Mouse (Mus musculus): Measurements from ENCODE around the gene Hsd17b14. TPM values are rescaled to one million over a fixed set of nuclear protein-coding genes. Genes with fewer than 3 reads are reported as not detected.
A peak's percentile ranks its signal among the peaks of the same experiment; 100 is the strongest.
"Not testable (repeated sequence)": the region's sequence is repeated elsewhere in the genome, so short reads cannot be mapped to it uniquely, and the experiment has no call there.

Gene Hsd17b14
- polyA plus RNA-seq, 1 experiment from 2014 or later = 1.1 TPM

DNA sequence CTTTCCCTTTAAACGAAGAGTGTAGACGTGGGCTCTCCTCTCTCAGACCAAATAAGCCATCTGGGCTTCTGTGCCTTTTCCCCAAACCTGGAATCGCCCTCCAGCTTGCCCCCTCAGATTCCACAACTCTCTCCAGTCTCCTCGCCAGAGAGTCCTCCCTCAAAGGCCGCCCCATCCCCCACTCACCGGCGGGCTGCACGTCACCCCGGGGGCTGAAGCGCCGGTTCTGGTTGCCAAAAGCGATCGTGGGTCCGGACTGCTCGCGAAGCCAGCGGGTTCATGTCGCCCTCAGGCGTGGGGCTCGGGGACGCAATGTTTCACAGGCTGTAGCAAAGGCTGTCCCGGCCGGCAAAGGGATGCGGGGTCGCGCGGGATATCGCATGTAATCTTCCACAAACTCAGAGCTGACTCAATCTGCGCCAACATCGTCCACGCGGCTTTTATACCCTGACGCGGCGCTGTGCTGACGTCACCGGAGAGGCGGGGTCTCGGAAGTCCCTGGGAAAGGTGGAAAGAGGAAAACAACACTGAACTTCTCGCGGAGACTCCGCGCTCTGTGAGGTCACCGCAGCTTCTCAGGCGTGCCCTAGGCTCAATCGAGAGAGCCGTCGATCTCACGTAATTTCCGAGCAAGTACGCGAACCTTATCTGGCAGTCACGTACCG lies 28.8 kb upstream of the Hsd17b14 start, which contains the start of the genes Ppp1r15a and Plekha4:
Gene Ppp1r15a (minus strand): TSS at position 460 of the 665 bp plus-strand sequence.
Gene Plekha4 (plus strand): TSS at position 522 of the 665 bp plus-strand sequence.
- DNase-seq (ENCODE audit: low spot score) (peak; percentile 95), ATAC-seq (ENCODE audit: insufficient read depth, low FRiP score, low TSS enrichment) (peak; percentile 75)
- peak within 1 kb of the TSS; percentile 60 for H3K27ac ChIP-seq (ENCODE audit: low read depth, low read length)
- no peaks in the 10 kb centered on the region for H3K27me3 ChIP-seq (ENCODE audit: control insufficient read depth, insufficient read depth, low read length)
- H3K4me1 ChIP-seq (ENCODE audit: control insufficient read depth, insufficient read depth, low read length) = peaks cover 7% of the 10 kb centered on the region
- WGBS = under 1% methylated on average over 54 of the region's 54 CpGs
- H3K9me3 ChIP-seq (ENCODE audit: control insufficient read depth, low read length) = no peaks in the 10 kb centered on the region
- H3K4me2 ChIP-seq (ENCODE audit: low read depth) = peak within 1 kb of the TSS; percentile 65
- H3K36me3 ChIP-seq (ENCODE audit: control insufficient read depth, insufficient read depth, low read length) = peaks cover 2% of the 10 kb centered on the region
- H3K4me3 ChIP-seq (ENCODE audit: low read depth, low read length) = peak within 1 kb of the TSS; percentile 63
- H3K9ac ChIP-seq (ENCODE audit: low read length) = peak within 1 kb of the TSS; percentile 83

DNA sequence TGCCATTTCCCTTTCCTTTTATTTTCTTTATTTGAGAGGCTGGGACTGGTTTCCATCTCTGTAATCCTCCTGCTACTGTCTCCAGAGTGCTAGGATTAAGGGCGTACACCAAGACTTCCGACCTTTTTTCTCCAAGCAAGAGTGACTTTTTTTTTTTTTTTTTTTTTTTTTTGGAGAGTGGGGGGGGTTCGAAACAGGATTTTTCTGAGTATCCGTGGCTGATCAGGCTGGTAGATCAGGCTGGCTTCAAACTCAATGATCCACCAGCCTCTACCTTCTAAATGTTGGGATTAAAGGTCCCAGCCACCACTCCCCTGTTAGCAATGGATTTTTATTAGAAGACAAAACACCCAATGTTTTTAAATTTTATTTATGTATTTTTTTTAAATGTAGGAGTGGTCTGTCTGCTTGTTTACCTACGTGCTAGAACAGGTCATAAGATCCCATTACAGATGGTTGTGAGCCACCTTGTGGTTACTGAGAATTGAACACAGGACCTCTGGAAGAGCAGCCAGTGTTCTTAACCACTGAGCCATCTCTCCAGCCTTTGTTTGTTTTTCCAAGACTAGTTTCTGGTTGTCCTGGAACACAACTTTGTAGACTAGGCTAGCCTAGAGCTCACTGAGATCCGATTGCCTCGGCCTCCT lies 28.1 kb upstream of the Hsd17b14 start:
- H3K9me3 ChIP-seq (ENCODE audit: control insufficient read depth, low read length) = no peaks in the 10 kb centered on the region
- no peaks in the 10 kb centered on the region for H3K27me3 ChIP-seq (ENCODE audit: control insufficient read depth, insufficient read depth, low read length)
- peak overlapping the region; percentile 63 for H3K4me3 ChIP-seq (ENCODE audit: low read depth, low read length)
- H3K4me1 ChIP-seq (ENCODE audit: control insufficient read depth, insufficient read depth, low read length) = peaks cover 7% of the 10 kb centered on the region
- peak overlapping the region; percentile 83 for H3K9ac ChIP-seq (ENCODE audit: low read length)
- H3K27ac ChIP-seq (ENCODE audit: low read depth, low read length) = peak overlapping the region; percentile 60; the same call in 1 of the 2 replicates
- WGBS = 25% methylated on average over 7 of the region's 7 CpGs
- H3K4me2 ChIP-seq (ENCODE audit: low read depth) = peak overlapping the region; percentile 65
- ATAC-seq (ENCODE audit: insufficient read depth, low FRiP score, low TSS enrichment) (no peak), DNase-seq (ENCODE audit: low spot score) (no peak)
- H3K36me3 ChIP-seq (ENCODE audit: control insufficient read depth, insufficient read depth, low read length) = peaks cover 2% of the 10 kb centered on the region

DNA sequence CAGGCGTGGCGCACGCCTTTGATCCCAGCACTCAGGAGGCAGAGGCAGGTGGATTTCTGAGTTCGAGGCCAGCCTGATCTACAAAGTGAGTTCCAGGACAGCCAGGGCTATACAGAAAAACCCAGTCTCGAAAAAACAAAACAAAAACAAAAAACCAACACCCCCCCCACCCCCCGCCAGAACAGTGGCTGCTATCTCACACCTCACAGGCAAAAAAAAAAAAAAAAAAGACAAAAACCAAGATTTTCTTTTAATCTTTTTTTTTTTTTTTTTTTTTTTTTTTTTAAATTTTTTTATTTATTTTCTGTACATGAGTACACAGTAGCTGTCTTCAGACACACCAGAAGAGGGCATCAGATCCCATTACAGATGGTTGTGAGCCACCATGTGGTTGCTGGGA lies 27.5 kb upstream of the Hsd17b14 start:
- H3K4me3 ChIP-seq (ENCODE audit: low read depth, low read length); H3K4me1 ChIP-seq (ENCODE audit: control insufficient read depth, insufficient read depth, low read length); H3K9me3 ChIP-seq (ENCODE audit: control insufficient read depth, low read length); H3K4me2 ChIP-seq (ENCODE audit: low read depth); H3K27ac ChIP-seq (ENCODE audit: low read depth, low read length); H3K36me3 ChIP-seq (ENCODE audit: control insufficient read depth, insufficient read depth, low read length); H3K9ac ChIP-seq (ENCODE audit: low read length); ATAC-seq (ENCODE audit: insufficient read depth, low FRiP score, low TSS enrichment); DNase-seq (ENCODE audit: low spot score); H3K27me3 ChIP-seq (ENCODE audit: control insufficient read depth, insufficient read depth, low read length): not testable (repeated sequence)
- WGBS = 87% methylated on average over 6 of the region's 6 CpGs

DNA sequence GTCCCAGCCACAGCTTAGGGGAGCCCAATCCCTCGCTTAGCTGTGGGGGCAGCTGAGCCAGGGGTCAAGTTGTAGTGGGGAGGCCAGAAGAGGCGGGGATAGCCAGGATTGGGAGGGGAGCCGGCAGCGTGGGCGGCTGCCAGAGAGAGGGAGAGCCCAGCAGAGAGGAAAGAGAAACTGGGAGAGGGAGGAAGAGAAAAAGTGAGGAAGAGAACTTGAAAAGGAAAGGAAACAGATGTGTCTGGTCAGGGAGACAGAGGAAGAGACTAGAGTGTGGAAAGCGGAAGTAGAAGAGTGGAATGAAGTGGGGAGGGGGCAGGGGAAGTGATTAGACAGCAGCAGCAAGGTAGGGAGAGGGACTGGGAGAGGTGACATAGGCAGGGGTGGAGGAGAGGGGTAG lies 25.2 kb upstream of the Hsd17b14 start:
- H3K4me3 ChIP-seq (ENCODE audit: low read depth, low read length) = no peak overlapping the region
- H3K36me3 ChIP-seq (ENCODE audit: control insufficient read depth, insufficient read depth, low read length) = no peaks in the 10 kb centered on the region; the same call in 1 of the 2 replicates
- H3K9me3 ChIP-seq (ENCODE audit: control insufficient read depth, low read length) = no peaks in the 10 kb centered on the region
- H3K27me3 ChIP-seq (ENCODE audit: control insufficient read depth, insufficient read depth, low read length) = no peaks in the 10 kb centered on the region
- H3K4me1 ChIP-seq (ENCODE audit: control insufficient read depth, insufficient read depth, low read length) = peaks cover 7% of the 10 kb centered on the region
- H3K4me2 ChIP-seq (ENCODE audit: low read depth) = no peak overlapping the region
- H3K27ac ChIP-seq (ENCODE audit: low read depth, low read length) = no peak overlapping the region
- DNase-seq (ENCODE audit: low spot score) (no peak), ATAC-seq (ENCODE audit: insufficient read depth, low FRiP score, low TSS enrichment) (no peak)
- 36% methylated on average over 6 of the region's 6 CpGs for WGBS
- no peak overlapping the region for H3K9ac ChIP-seq (ENCODE audit: low read length)

DNA sequence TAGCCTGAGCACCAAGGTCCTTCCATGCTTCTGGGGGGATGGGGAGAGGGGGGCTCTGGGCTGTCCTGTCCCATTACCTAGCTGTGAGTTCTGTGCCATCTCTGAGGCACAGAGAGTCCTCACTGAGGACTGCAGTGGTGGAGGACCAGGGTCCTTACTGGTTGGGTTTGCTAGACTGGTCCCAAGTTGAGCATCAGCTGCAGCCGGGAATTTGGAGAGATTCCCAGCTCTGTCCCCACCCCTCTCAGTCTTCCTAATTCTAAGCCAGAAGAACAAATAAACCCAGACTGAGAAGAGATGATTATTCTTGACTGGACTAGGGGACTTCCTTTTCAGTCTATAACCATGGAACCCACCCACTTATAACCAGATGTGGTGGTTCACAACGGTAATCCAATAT lies 24.1 kb upstream of the Hsd17b14 start:
- WGBS = 80% methylated on average over 2 of the region's 2 CpGs
- H3K4me2 ChIP-seq (ENCODE audit: low read depth) = no peak overlapping the region
- H3K27ac ChIP-seq (ENCODE audit: low read depth, low read length) = no peak overlapping the region

DNA sequence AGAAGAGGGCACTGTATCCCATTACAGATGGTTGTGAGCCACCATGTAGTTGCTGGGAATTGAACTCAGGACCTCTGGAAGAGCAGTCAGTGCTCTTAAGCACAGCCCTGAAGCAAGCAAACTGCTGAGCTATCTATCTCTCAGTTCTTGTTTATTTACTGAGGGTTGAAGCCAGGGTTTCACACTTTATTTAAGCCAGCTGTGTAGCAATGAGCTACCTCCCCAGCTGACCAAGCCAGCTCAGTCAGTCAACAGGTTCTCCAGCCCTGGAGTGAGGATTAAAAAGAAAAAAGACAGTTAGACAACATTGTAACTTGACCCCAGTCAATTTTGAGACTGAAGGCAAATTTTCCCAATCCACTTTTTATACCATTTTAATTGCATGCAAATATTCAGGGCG lies 19.0 kb upstream of the Hsd17b14 start:
- 77% methylated on average over 1 of the region's 1 CpGs for WGBS

More for the DNA sequence above, 24.1 kb upstream of the Hsd17b14 start:
- Histone ChIP-seq H3K4me3 (ENCODE audit: low read depth, low read length) (no peak overlapping the region), H3K36me3 (ENCODE audit: control insufficient read depth, insufficient read depth, low read length) (no peaks in the 10 kb centered on the region), H3K4me1 (ENCODE audit: control insufficient read depth, insufficient read depth, low read length) (no peaks in the 10 kb centered on the region), H3K9me3 (ENCODE audit: control insufficient read depth, low read length) (no peaks in the 10 kb centered on the region), H3K27me3 (ENCODE audit: control insufficient read depth, insufficient read depth, low read length) (no peaks in the 10 kb centered on the region), H3K9ac (ENCODE audit: low read length) (no peak overlapping the region)
- ATAC-seq (ENCODE audit: insufficient read depth, low FRiP score, low TSS enrichment) (no peak), DNase-seq (ENCODE audit: low spot score) (no peak)

DNA sequence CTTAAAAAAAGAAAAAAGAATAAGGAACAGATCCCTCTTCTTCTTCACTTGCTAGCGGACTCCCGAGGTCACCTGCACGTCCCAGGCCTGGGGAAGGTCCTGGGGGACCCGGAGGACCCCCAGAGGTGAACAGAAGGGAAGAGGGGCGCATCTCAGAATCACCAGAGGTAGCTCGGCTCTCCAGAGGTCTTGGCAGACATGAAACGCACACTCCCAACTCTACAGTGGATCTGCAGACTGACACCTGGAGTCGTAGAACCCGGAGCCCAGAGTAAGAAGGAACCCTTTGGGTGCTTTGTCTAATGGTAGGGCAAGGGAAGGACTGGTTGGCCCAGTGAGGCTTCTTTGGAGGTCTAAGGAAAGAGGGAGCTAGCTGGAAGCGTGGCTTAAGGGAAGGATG lies 17.1 kb upstream of the Hsd17b14 start:
- ATAC-seq (ENCODE audit: insufficient read depth, low FRiP score, low TSS enrichment) (no peak), DNase-seq (ENCODE audit: low spot score) (no peak)
- H3K27me3 ChIP-seq (ENCODE audit: control insufficient read depth, insufficient read depth, low read length) = no peaks in the 10 kb centered on the region
- H3K4me1 ChIP-seq (ENCODE audit: control insufficient read depth, insufficient read depth, low read length) = no peaks in the 10 kb centered on the region
- WGBS = 76% methylated on average over 10 of the region's 10 CpGs
- H3K4me2 ChIP-seq (ENCODE audit: low read depth) = peak overlapping the region; percentile 71
- no peak overlapping the region for H3K27ac ChIP-seq (ENCODE audit: low read depth, low read length)
- no peak overlapping the region for H3K9ac ChIP-seq (ENCODE audit: low read length)
- no peaks in the 10 kb centered on the region for H3K9me3 ChIP-seq (ENCODE audit: control insufficient read depth, low read length)
- peak overlapping the region; percentile 39 for H3K4me3 ChIP-seq (ENCODE audit: low read depth, low read length)
- H3K36me3 ChIP-seq (ENCODE audit: control insufficient read depth, insufficient read depth, low read length) = no peaks in the 10 kb centered on the region

More for the DNA sequence above, 19.0 kb upstream of the Hsd17b14 start:
- Histone ChIP-seq H3K4me3 (ENCODE audit: low read depth, low read length) (no peak overlapping the region), H3K9me3 (ENCODE audit: control insufficient read depth, low read length) (no peaks in the 10 kb centered on the region), H3K27me3 (ENCODE audit: control insufficient read depth, insufficient read depth, low read length) (no peaks in the 10 kb centered on the region), H3K4me1 (ENCODE audit: control insufficient read depth, insufficient read depth, low read length) (no peaks in the 10 kb centered on the region), H3K4me2 (ENCODE audit: low read depth) (no peak overlapping the region), H3K36me3 (ENCODE audit: control insufficient read depth, insufficient read depth, low read length) (no peaks in the 10 kb centered on the region), H3K27ac (ENCODE audit: low read depth, low read length) (no peak overlapping the region), H3K9ac (ENCODE audit: low read length) (no peak overlapping the region)
- ATAC-seq (ENCODE audit: insufficient read depth, low FRiP score, low TSS enrichment) (no peak), DNase-seq (ENCODE audit: low spot score) (no peak)

DNA sequence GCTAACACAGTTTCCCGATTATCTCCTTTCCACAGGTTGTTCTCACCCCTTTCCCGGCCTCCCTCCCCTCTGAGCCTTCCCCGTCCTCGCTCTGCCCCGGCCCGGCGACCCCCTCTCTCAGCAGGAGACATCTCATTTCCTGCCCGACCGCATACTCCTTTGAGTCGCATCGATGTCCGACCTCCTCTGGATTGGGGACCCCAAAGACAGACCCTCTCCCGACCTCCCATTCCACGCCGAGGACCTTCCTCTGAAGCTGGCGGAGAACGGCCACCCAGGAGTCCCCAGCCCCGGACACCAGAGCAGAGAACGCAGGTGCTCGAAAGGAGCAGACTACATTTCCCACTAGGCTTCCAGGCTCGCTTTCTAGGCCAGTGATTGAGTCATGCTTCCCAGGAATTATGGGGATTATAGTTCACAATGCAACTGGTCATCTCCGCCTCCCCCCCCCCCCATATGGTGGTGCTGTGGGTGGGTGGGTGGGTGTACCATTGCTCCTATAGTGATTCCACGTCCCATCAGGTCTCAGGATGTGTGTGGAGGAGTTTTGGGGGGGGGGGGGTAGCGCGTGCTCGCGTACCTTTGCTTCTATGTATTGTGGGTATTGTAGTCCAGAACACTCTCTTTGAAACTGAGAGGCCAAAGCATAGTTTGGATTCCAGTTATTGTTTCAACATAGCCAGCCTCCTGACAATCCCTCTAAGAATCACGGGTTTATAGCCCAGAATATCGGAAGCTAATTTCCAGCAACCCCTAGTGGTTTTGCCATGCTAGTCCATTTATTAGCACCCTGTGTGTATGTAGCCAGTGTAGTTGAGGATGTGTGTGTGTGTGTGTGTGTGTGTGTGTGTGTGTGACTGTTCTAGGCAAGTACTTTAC lies 16.3 kb upstream of the Hsd17b14 start:
- Histone ChIP-seq H3K9ac (ENCODE audit: low read length) (peak overlapping the region; percentile 49), H3K4me1 (ENCODE audit: control insufficient read depth, insufficient read depth, low read length) (no peaks in the 10 kb centered on the region), H3K9me3 (ENCODE audit: control insufficient read depth, low read length) (no peaks in the 10 kb centered on the region), H3K27ac (ENCODE audit: low read depth, low read length) (no peak overlapping the region), H3K36me3 (ENCODE audit: control insufficient read depth, insufficient read depth, low read length) (no peaks in the 10 kb centered on the region), H3K27me3 (ENCODE audit: control insufficient read depth, insufficient read depth, low read length) (no peaks in the 10 kb centered on the region), H3K4me3 (ENCODE audit: low read depth, low read length) (peak overlapping the region; percentile 39), H3K4me2 (ENCODE audit: low read depth) (peak overlapping the region; percentile 71)
- peak; percentile 77 for ATAC-seq (ENCODE audit: insufficient read depth, low FRiP score, low TSS enrichment)
- WGBS = 3% methylated on average over 28 of the region's 29 CpGs
- DNase-seq (ENCODE audit: low spot score) = peak; percentile 66

Measured in neural tube, embryonic 11.5 days (tissue).